Mouse (Mus musculus) gastrocnemius, postnatal 4 days (tissue): ENCODE data around the gene Bcas3. TPM values are rescaled to one million over a fixed set of nuclear protein-coding genes. Genes with fewer than 3 reads are reported as not detected.

Experiments used
- DNase-seq, 2 experiments: peaks; one replicate each; pipeline ENCODE4 v3.0.0; 2021 to 2022; ENCODE audit warnings: low spot score in 2 of 2, mixed read lengths in 2 of 2
- total RNA-seq, 2 experiments: library from RNA; stranded (reverse); gene quantifications; 2 replicates each; pipeline ENCODE4 v1.2.3; 2021

Gene Bcas3
- total RNA-seq, 2 experiments from 2014 or later: 37.5 to 47.1 TPM

GRCm38 (mm10) chr11:85648893-85649292 is 295.9 kb downstream of the Bcas3 start:
- no peak for DNase-seq

GRCm38 (mm10) chr11:85649373-85649772 is 296.4 kb downstream of the Bcas3 start:
- no peak for DNase-seq

DNA sequence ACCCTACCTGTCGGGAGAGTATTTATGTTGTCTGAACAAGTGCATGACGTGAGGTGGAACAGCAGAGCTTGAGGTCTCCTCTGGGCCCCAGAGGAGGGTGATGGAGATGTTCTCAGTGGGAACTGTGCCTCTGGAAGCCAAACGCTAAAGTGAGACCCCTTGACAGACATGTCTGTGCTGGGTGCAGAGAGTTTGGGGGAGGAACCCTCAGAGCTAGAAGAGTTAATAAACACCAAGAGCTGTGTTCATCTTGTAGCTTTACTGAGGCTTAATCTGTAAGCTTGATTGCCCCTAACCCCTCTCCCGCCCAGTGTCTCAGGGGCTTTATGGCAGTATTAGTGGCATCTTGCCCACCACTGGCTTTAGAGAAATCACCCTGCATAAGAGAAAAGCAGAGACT is 304.5 kb downstream of the Bcas3 start:
- no peak for DNase-seq

GRCm38 (mm10) chr11:85660304-85660703 is 307.3 kb downstream of the Bcas3 start:
- no peak for DNase-seq

DNA sequence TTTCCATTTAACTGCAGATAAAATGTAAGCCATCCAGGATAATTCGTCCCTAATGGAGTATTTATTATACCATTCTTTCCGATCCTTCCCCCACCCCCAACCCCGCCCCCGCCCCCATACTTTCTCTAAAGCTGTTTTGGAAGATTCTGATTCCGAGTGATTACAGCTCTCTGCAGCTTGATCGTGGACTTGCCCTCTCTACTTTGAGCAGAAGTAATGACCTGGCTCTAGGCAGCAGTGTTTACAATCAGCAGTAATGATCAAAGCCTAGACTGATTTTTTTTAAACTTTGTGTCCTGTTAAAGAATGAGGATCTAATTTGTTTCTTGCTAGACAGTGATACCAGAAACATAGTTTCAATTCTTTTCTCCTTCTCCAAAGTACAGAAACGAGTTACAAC is 314.2 kb downstream of the Bcas3 start:
- no peak for DNase-seq

GRCm38 (mm10) chr11:85667741-85668140 is 314.8 kb downstream of the Bcas3 start:
- no peak for DNase-seq

- no peak for DNase-seq
Observed at GRCm38 (mm10) chr11:85672881-85673475, 320.0 kb downstream of the Bcas3 start.

- DNase-seq: no peak
Observed at GRCm38 (mm10) chr11:85675244-85675643, 322.3 kb downstream of the Bcas3 start.

DNA sequence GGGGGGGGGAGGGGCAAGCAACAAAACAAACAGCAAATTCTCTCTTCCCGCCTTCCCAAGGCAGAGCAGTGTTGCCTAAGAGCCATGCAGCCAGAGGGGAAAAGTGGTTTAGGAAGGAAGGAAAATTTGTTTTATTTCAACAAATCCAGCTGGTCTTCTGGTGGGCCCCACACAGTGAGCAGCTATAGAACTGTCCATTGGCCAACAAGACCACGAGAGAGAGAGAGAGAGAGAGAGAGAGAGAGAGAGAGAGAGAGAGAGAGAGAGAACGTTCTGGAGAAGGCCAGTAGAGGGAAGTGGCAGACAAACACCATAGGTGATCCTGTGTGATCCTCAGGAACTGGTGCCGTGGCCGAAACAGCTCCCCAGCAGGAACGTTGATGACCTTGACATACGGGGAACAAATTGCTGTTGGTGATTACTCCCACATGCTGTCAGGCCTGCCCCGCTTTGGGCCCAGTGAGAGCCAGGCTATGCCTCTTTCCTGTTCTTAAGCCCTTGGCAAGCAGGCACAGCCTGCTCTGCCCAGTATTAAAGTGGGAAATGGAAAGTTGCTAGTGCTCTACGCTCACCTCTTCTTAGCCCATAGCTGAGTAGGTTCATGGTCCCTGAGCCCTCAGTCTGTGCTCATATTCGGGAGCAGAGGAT is 323.5 kb downstream of the Bcas3 start:
- no peak for DNase-seq

DNA sequence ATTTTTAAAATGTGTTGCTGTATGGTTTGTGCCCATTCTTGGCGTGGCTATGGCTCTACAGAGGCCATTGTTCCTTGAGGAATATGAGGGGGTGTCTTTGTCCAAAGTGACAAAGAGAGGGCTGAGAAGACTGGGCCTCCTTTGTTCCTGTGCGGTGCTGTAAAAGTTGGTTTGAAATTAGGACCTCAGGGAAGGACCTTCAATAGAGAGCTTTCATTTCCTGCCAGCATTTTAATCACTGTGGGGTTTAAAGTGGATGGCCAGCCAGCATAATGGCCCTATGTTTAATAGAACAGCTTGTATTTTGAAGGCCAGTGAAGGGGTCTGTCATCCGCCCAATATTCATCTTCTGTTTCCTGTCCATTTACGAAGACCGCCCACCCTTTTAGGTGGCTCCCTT is 325.7 kb downstream of the Bcas3 start:
- DNase-seq: no peak

DNA sequence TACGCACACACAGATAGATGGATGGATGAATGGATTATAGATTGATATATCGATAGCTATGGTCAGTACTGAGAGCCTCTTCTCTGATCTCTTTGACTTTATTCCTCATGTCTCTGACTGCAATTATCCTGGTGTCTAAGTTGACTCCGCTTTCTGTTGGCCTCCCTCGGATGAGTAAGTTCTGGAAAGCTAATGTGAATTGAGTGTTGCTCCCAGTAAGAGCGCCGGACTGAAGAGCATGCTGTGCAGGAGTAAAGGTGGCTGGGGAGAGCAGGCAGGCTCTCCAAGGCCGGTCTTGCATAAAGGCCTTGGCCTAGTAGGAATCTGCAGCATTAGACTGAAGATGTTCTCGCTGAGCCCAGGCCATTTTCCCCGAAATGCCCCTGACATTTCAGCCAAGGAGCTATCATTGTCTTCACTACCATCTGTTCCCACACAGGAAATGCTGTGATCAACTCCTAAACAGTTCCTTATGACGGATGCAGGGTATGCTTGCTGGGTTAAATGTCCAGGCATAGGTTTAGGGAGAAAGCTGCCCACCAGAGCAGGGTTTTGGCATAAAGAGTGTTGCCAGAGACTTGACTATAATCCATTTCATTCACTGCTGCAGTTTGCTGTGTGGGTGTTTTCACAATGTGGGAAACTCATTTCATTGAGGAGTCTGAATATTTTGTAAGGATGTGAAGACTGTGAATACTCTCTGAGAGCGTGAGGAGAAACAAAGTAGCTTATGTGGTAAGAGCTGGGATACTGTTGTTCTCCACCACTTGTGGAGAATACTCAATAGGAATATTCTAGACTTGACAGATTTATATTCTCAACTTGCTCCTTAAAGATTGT is 328.8 kb downstream of the Bcas3 start:
- DNase-seq: no peak

DNA sequence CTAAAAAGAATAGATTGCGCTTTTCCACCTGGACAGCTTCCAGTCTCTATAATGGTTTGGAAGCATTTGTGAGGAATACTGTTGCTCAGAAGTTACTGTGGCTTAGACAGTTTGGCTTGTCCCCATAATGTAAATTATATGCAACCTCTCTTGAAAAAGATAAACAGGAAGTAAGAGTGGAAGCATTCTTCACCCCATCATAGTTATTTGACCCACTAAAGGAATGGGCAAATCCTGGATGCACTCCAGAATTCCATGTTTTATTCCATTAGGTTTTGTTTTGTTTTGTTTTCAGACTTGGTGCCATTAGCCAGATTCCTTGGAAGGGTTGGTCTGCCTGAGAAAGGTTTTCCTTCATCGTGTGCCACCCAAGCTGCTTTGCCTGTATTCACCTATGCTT is 332.0 kb downstream of the Bcas3 start:
- DNase-seq: no peak

DNA sequence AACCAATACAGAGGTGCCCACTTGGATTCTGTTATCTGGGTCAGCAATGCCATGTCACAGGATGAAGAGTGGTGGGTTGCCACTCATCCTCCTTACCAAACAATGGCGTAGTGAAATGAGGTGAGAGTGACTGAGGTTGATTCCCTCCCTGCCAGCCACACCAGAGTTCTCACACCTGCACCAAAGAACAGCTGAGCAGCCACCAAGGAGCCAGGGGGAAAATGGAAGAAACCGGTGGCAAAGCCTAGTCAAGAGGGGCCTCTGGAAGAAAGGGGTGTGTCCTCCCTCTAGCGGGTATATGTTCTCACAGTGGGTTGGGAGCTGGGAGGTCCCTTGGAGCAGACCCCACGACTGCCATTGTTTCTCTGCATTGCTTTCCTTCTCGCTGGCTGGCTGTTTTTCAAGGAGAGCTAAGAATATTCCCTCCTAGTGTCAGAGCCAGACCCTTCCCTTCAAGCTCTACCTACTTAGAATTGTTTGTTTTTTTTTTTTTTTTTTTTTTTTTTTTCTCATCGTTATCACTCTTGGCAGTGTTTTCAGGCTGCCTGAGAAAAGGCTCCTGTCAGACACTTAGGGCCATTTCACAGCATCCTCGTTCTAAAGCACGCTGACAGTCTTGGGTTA is 335.0 kb downstream of the Bcas3 start:
- no peak for DNase-seq

- DNase-seq: no peak
Observed at GRCm38 (mm10) chr11:85688440-85688838, 335.5 kb downstream of the Bcas3 start.

DNA sequence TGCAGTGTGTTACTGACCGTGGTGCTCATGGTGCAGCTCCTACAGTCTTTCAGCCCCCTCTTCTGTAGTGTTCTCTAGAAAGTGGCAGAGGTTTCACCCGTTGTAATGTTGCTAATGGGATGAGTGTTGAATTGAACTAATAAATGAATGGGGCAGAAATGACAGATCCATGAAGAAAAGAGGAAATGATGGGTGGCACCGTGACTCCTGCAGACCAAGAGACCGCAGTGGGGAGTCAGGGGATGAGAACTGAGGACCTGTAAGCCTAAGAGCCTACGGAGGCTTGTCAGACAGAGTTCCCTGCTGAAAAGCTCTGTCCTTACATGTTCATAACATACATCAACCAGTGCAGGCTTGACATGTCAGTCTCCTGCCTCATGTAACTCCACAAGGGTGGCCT is 336.3 kb downstream of the Bcas3 start:
- DNase-seq: no peak

- no peak for DNase-seq
Observed at GRCm38 (mm10) chr11:85691285-85691684, 338.3 kb downstream of the Bcas3 start.

DNA sequence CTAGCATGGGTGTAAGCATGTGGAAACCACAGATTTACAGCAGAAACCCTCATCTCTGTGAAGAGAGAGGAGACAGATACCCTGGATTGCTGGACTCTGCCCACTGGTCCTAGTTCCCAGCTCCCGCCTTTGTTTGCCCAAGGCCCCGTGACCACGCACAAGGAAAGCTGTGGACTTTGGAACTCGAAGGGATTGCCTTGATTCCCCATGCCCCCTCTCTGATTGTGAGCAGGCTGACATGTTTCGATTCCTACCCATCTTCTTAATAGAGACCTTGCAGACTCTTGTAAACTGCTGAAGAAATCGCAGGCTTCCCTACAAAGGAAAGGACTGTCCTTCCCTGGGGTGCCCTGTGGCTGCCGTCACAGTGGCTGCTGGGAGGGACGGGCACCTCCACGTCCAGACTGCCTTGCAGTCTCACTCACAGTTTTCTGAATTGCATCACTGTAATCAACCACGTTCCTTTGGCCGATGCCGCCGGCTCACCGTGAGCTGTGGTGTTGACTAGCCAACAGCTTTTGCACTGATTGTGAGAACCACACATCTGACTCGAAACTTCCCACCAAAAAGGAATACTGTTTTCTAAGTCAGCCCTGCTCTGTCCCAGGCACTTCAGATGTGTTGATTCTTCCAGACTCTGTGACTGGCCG is 342.8 kb downstream of the Bcas3 start:
- no peak for DNase-seq

- DNase-seq: no peak
Observed at GRCm38 (mm10) chr11:85696491-85697398, 343.8 kb downstream of the Bcas3 start.

DNA sequence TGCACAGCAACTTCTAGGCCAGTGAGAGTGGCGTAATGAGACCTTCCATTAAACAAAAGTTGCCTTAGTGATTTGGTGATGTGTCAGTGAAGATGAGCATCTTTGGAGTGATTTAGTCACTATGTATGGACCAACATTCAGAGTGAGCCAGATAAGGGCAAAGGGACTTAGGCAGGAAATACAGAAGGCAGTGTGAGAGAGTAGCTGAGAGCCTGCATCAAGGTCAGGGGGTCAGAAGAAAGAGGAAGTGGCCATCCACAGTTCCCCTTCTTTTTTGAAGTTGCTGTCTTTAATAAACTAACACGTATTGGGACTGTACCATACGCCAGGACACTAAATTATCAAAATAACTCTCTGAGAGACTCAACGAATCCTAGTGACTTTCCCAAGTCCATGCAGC is 344.5 kb downstream of the Bcas3 start:
- no peak for DNase-seq

GRCm38 (mm10) chr11:85698242-85698641 is 345.3 kb downstream of the Bcas3 start:
- no peak for DNase-seq
